Mouse (Mus musculus) limb, embryonic 12.5 days (tissue): Measurements from ENCODE around the gene Cbfb. TPM values are rescaled to one million over a fixed set of nuclear protein-coding genes. Genes with fewer than 3 reads are reported as not detected.

Experiments
- ATAC-seq: fragments of 200-750 bp; cut with Nextera tagmentation; 2 replicates; pipeline ENCODE4 v1.8.0; 2017; ENCODE audit warnings: low read depth, moderate TSS enrichment; ENCODE audit not compliant: insufficient number of reproducible peaks, insufficient read depth, low FRiP score, low TSS enrichment
- H3K27ac ChIP-seq: fragments of 300-500 bp; sonication (generic); 2 replicates; pipeline ENCODE4 v1.5.1; 2016; ENCODE audit warnings: mild to moderate bottlenecking, moderate library complexity
- H3K27me3 ChIP-seq: fragments of 300-500 bp; sonication (generic); 2 replicates; pipeline ENCODE4 v1.6.1; 2016; ENCODE audit warnings: mild to moderate bottlenecking, moderate library complexity
- H3K36me3 ChIP-seq: fragments of 300-500 bp; sonication (generic); 2 replicates; pipeline ENCODE4 v1.6.1; 2016; ENCODE audit warnings: mild to moderate bottlenecking, moderate library complexity
- H3K4me1 ChIP-seq: fragments of 300-500 bp; sonication (generic); replicated peaks from 2 replicates; pipeline ENCODE4 v1.6.1; 2016
- H3K4me2 ChIP-seq: fragments of 300-500 bp; sonication (generic); 2 replicates; pipeline ENCODE4 v1.6.1; 2016; ENCODE audit warnings: mild to moderate bottlenecking, moderate library complexity
- H3K4me3 ChIP-seq: fragments of 300-500 bp; sonication (generic); replicated peaks from 2 replicates; pipeline ENCODE4 v1.5.1; 2016; ENCODE audit warnings: mild to moderate bottlenecking
- H3K9ac ChIP-seq: fragments of 300-500 bp; sonication (generic); replicated peaks from 2 replicates; pipeline ENCODE4 v1.6.1; 2016; ENCODE audit warnings: mild to moderate bottlenecking, moderate library complexity
- H3K9me3 ChIP-seq: fragments of 300-500 bp; sonication (generic); 2 replicates; pipeline ENCODE4 v1.6.1; 2016; ENCODE audit warnings: mild to moderate bottlenecking, moderate library complexity
- WGBS: fragments of 180-500 bp; shearing (Covaris S2); methylation state at CpG from one replicate; pipeline ENCODE4 v1.1.7; 2016; 5-methylcytosine and 5-hydroxymethylcytosine counted together
- polyA plus RNA-seq: library from polyadenylated mRNA; unstranded; fragments of >200 nt; fragmentation: Nextera tagmentation; extraction: Ambion mirVana; gene quantifications from 2 replicates; pipeline ENCODE4 v1.2.1, GENCODE M21; 2016

Cbfb gene
- polyA plus RNA-seq, 1 experiment from 2014 or later: 109 TPM

DNA sequence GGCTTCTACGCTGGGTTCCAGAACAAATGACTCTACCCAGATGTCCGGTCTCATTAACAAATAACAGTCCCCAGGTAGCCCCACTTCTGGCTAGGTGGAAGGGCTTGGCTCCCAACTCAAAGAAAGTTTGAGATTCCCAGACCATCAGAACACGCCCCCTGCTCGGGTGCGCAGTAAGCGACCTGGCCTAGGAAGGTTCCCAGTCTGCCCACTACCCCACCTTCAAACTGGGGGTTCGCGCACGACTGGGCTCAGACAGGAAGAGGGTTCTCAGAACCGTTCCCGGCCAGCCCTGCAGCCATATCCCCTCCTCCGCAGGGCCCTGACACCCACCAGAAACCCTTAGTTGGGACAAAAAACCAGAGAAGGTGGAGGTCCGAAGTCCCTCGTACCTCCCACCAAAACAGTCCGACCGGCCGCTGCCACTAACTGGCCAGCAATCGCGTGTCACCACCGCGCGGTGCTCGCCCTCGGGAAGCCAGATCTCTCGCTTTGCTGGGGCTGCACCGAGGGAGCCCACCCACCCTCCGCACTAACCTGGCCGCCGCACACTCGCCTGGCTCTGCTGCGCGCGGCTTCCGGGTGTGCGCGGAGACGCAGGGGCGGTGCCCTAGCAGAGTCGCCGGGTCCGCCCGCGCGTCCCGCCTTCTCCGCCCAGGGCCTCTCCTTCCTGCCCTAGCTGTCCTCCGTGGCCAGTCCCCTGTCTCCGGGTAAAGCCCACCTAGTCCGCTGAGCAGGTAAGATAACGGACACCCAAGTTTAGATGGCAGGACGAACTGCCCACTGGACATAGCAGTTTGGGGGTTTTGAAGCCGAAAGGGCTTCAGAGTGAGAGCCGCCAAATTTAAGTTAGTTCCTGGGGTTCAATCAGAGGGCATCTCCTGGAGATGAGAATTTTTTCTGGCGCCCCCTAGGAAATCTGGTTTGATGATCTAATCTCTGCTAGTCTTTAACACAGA is 93.8 kb downstream of the Cbfb start, which contains the start of the genes Tradd and Fbxl8:
TSS of gene Tradd (minus strand) at position 586 of the 959 bp plus-strand sequence.
TSS of gene Fbxl8 (plus strand) at position 625 of the 959 bp plus-strand sequence.
- Histone ChIP-seq H3K27me3 (peaks cover 96% of the 10 kb centered on the region), H3K4me1 (peaks cover 28% of the 10 kb centered on the region), H3K27ac (no peak within 1 kb of the TSS), H3K9ac (peak within 1 kb of the TSS; percentile 60), H3K9me3 (peaks cover 6% of the 10 kb centered on the region; the same call in 1 of the 2 replicates), H3K4me2 (peak within 1 kb of the TSS; percentile 83), H3K4me3 (peak within 1 kb of the TSS; percentile 69), H3K36me3 (no peaks in the 10 kb centered on the region)
- ATAC-seq: peak; percentile 42
- WGBS: under 1% methylated on average over 54 of the region's 54 CpGs

DNA sequence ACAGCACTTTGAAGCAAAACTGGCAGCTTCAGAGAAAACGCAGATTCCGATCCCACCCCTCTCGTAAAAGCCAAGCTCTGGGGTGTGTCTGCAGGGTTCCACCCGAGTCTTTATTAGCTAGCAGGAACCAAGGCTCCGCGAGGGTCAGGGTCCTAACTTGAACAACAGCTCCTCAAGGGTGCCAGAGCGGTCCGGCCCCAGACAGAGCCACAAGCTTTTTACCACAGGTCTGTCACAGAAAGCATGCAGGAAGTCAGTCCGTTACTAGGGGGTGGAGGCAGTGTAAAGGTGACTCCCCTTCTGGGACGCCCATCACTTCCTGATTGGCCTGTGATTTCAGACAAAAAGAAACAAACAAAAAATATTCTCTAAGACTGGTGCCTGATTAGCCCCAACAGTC is 94.7 kb downstream of the Cbfb start:
- Histone ChIP-seq H3K27me3 (peaks cover 96% of the 10 kb centered on the region), H3K27ac (no peak overlapping the region), H3K9me3 (peaks cover 6% of the 10 kb centered on the region; the same call in 1 of the 2 replicates), H3K4me1 (peaks cover 29% of the 10 kb centered on the region), H3K4me2 (peak overlapping the region; percentile 83), H3K4me3 (peak overlapping the region; percentile 69), H3K36me3 (no peaks in the 10 kb centered on the region), H3K9ac (peak overlapping the region; percentile 60; the same call in 1 of the 2 replicates)
- 7% methylated on average over 10 of the region's 10 CpGs for WGBS
- no peak for ATAC-seq

DNA sequence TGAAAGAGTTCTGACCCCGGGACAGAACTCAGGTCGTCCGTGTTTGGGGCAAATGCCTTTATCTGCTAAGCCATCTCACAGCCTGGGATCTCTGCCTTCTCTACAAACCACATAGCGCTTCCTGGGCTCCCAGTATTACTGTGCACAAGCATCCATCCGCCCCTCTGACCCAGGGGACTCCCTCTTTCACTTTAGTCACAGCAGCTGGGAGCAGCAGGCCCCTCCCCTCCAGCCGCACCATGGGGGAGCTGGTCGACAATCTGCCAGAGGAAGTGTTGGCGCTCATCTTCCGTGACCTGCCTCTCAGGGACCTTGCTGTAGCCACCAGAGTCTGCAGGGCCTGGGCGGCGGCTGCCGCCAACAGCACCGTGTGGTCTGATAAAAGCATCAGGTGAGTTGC is 96.3 kb downstream of the Cbfb start:
- no peak overlapping the region for H3K4me2 ChIP-seq
- peaks cover 38% of the 10 kb centered on the region for H3K4me1 ChIP-seq
- peaks cover 96% of the 10 kb centered on the region for H3K27me3 ChIP-seq
- no peaks in the 10 kb centered on the region for H3K36me3 ChIP-seq
- no peak overlapping the region for H3K27ac ChIP-seq
- H3K9me3 ChIP-seq: peaks cover 6% of the 10 kb centered on the region; the same call in 1 of the 2 replicates
- H3K4me3 ChIP-seq: no peak overlapping the region
- WGBS: 12% methylated on average over 13 of the region's 13 CpGs
- 0 out of 2 replicates have a peak overlapping the region, but pooled peaks have one; percentile 23 for H3K9ac ChIP-seq
- ATAC-seq: no peak

Other genes with a start within 250 kb of the Cbfb start
- gene Ces2e, start 244.4 kb upstream of the Cbfb start, polyA plus RNA-seq: not detected in 2 replicates
- not detected in 2 replicates for gene Ces2f, start 223.3 kb upstream of the Cbfb start, polyA plus RNA-seq
- not detected in 2 replicates for gene Ces2g, start 209.0 kb upstream of the Cbfb start, polyA plus RNA-seq
- gene Ces2h, start 169.8 kb upstream of the Cbfb start, polyA plus RNA-seq: not detected in 2 replicates
- gene Ces3a, start 122.1 kb upstream of the Cbfb start, polyA plus RNA-seq: not detected in 2 replicates
- not detected in 2 replicates for gene Ces3b, start 86.9 kb upstream of the Cbfb start, polyA plus RNA-seq
- not detected in 2 replicates for gene Ces4a, start 38.9 kb upstream of the Cbfb start, polyA plus RNA-seq
- 25.9 and 27.2 TPM in 2 replicates for gene D230025D16Rik, start 54.5 kb downstream of the Cbfb start, polyA plus RNA-seq
- gene B3gnt9, start 84.5 kb downstream of the Cbfb start, polyA plus RNA-seq: 5.9 and 6.8 TPM in 2 replicates
- gene Tradd, start 93.9 kb downstream of the Cbfb start, polyA plus RNA-seq: 16.0 and 16.6 TPM in 2 replicates
- gene Fbxl8, start 94.0 kb downstream of the Cbfb start, polyA plus RNA-seq: 1.7 and 1.9 TPM in 2 replicates
- gene Hsf4, start 99.1 kb downstream of the Cbfb start, polyA plus RNA-seq: 0.13 and 0.18 TPM in 2 replicates
- gene Nol3, start 105.5 kb downstream of the Cbfb start, polyA plus RNA-seq: 1.6 TPM in 2 replicates
- 15.6 and 19.6 TPM in 2 replicates for gene 4931428F04Rik, start 119.2 kb downstream of the Cbfb start, polyA plus RNA-seq
- gene Exoc3l, start 125.4 kb downstream of the Cbfb start, polyA plus RNA-seq: 10.0 and 10.2 TPM in 2 replicates
- 75.6 and 91.3 TPM in 2 replicates for gene E2f4, start 127.0 kb downstream of the Cbfb start, polyA plus RNA-seq
- 4.3 and 4.4 TPM in 2 replicates for gene Elmo3, start 134.9 kb downstream of the Cbfb start, polyA plus RNA-seq
- gene Lrrc29, start 155.6 kb downstream of the Cbfb start, polyA plus RNA-seq: 1.5 TPM in 2 replicates
- gene Tmem208, start 155.7 kb downstream of the Cbfb start, polyA plus RNA-seq: 95.6 and 109 TPM in 2 replicates
- gene Fhod1, start 177.3 kb downstream of the Cbfb start, polyA plus RNA-seq: 1.6 and 2.3 TPM in 2 replicates
- 7.0 and 7.6 TPM in 2 replicates for gene Slc9a5, start 178.2 kb downstream of the Cbfb start, polyA plus RNA-seq
- 0.72 and 0.80 TPM in 2 replicates for gene Plekhg4, start 202.6 kb downstream of the Cbfb start, polyA plus RNA-seq
- gene Kctd19, start 242.8 kb downstream of the Cbfb start, polyA plus RNA-seq: not detected in 2 replicates
- gene Lrrc36, start 242.9 kb downstream of the Cbfb start, polyA plus RNA-seq: 0.12 and 0.39 TPM in 2 replicates